Mouse (Mus musculus): Measurements from ENCODE around the gene Scml4. TPM values are rescaled to one million over a fixed set of nuclear protein-coding genes. Genes with fewer than 3 reads are reported as not detected.

The Scml4 gene
- polyA plus RNA-seq, 1 experiment = 2.3 TPM

- Histone ChIP-seq H3ac (ENCODE audit: control insufficient read depth, insufficient read length, low read depth) (no peak overlapping the region), H3K27me3 (ENCODE audit: control insufficient read depth, insufficient read depth, insufficient read length) (no peaks in the 10 kb centered on the region), H3K79me3 (ENCODE audit: low read depth) (no peaks in the 10 kb centered on the region), H3K36me3 (ENCODE audit: control insufficient read depth, insufficient read depth) (peaks cover 65% of the 10 kb centered on the region), H3K4me3 (ENCODE audit: insufficient read depth, poor library complexity, severe bottlenecking) (no peak overlapping the region), H3K79me2 (ENCODE audit: control insufficient read depth, insufficient read depth) (no peaks in the 10 kb centered on the region)
- TF ChIP-seq CEBPB (IDR thresholded peaks at IDR 0.05; ENCODE audit: low read depth) (no peak), CTCF (IDR thresholded peaks at IDR 0.05; ENCODE audit: control insufficient read depth, insufficient read depth, insufficient read length) (no peak), USF1 (IDR thresholded peaks at IDR 0.05; ENCODE audit: low read depth) (no peak), MYOD1 (IDR thresholded peaks at IDR 0.05; ENCODE audit: control insufficient read depth, insufficient read length, low read depth) (no peak), MAX (IDR thresholded peaks at IDR 0.05) (no peak), FOSL1 (IDR thresholded peaks at IDR 0.05; ENCODE audit: insufficient read depth, low read length, poor library complexity, severe bottlenecking) (no peak), MYOG (IDR thresholded peaks at IDR 0.05; ENCODE audit: control insufficient read depth, extremely low read depth, insufficient read length) (no peak)
Observed at GRCm38 (mm10) chr10:42833871-42834727, 26.1 kb upstream of the Scml4 start.

GRCm38 (mm10) chr10:42838106-42838505 lies 22.1 kb upstream of the Scml4 start:
- Histone ChIP-seq H3K27me3 (ENCODE audit: control insufficient read depth, insufficient read depth, insufficient read length) (no peaks in the 10 kb centered on the region), H3K4me3 (ENCODE audit: insufficient read depth, poor library complexity, severe bottlenecking) (no peak overlapping the region), H3K36me3 (ENCODE audit: control insufficient read depth, insufficient read depth) (peaks cover 27% of the 10 kb centered on the region), H3ac (ENCODE audit: control insufficient read depth, insufficient read length, low read depth) (no peak overlapping the region), H3K79me2 (ENCODE audit: control insufficient read depth, insufficient read depth) (no peaks in the 10 kb centered on the region), H3K79me3 (ENCODE audit: low read depth) (no peaks in the 10 kb centered on the region)
- no peak for TF ChIP-seq MYOG (IDR thresholded peaks at IDR 0.05; ENCODE audit: control insufficient read depth, extremely low read depth, insufficient read length)
- TF ChIP-seq MAX (IDR thresholded peaks at IDR 0.05) = no peak
- TF ChIP-seq CTCF (IDR thresholded peaks at IDR 0.05; ENCODE audit: control insufficient read depth, insufficient read depth, insufficient read length) = no peak
- no peak for TF ChIP-seq CEBPB (IDR thresholded peaks at IDR 0.05; ENCODE audit: low read depth)
- TF ChIP-seq USF1 (IDR thresholded peaks at IDR 0.05; ENCODE audit: low read depth) = no peak
- TF ChIP-seq MYOD1 (IDR thresholded peaks at IDR 0.05; ENCODE audit: control insufficient read depth, insufficient read length, low read depth) = no peak
- no peak for TF ChIP-seq FOSL1 (IDR thresholded peaks at IDR 0.05; ENCODE audit: insufficient read depth, low read length, poor library complexity, severe bottlenecking)

GRCm38 (mm10) chr10:42838736-42839135 lies 21.4 kb upstream of the Scml4 start:
- Histone ChIP-seq H3ac (ENCODE audit: control insufficient read depth, insufficient read length, low read depth) (no peak overlapping the region), H3K27me3 (ENCODE audit: control insufficient read depth, insufficient read depth, insufficient read length) (no peaks in the 10 kb centered on the region), H3K4me3 (ENCODE audit: insufficient read depth, poor library complexity, severe bottlenecking) (no peak overlapping the region), H3K79me3 (ENCODE audit: low read depth) (no peaks in the 10 kb centered on the region), H3K79me2 (ENCODE audit: control insufficient read depth, insufficient read depth) (no peaks in the 10 kb centered on the region), H3K36me3 (ENCODE audit: control insufficient read depth, insufficient read depth) (peaks cover 21% of the 10 kb centered on the region)
- TF ChIP-seq CEBPB (IDR thresholded peaks at IDR 0.05; ENCODE audit: low read depth) (no peak), MYOG (IDR thresholded peaks at IDR 0.05; ENCODE audit: control insufficient read depth, extremely low read depth, insufficient read length) (no peak), USF1 (IDR thresholded peaks at IDR 0.05; ENCODE audit: low read depth) (no peak), CTCF (IDR thresholded peaks at IDR 0.05; ENCODE audit: control insufficient read depth, insufficient read depth, insufficient read length) (no peak), MYOD1 (IDR thresholded peaks at IDR 0.05; ENCODE audit: control insufficient read depth, insufficient read length, low read depth) (no peak)

GRCm38 (mm10) chr10:42840036-42840435 lies 20.1 kb upstream of the Scml4 start:
- H3K79me3 ChIP-seq (ENCODE audit: low read depth) = no peaks in the 10 kb centered on the region
- TF ChIP-seq CTCF (IDR thresholded peaks at IDR 0.05; ENCODE audit: control insufficient read depth, insufficient read depth, insufficient read length) = no peak
- TF ChIP-seq MYOD1 (IDR thresholded peaks at IDR 0.05; ENCODE audit: control insufficient read depth, insufficient read length, low read depth) = no peak
- no peak for TF ChIP-seq CEBPB (IDR thresholded peaks at IDR 0.05; ENCODE audit: low read depth)
- TF ChIP-seq MAX (IDR thresholded peaks at IDR 0.05) = no peak
- TF ChIP-seq MYOG (IDR thresholded peaks at IDR 0.05; ENCODE audit: control insufficient read depth, extremely low read depth, insufficient read length) = no peak
- no peak for TF ChIP-seq FOSL1 (IDR thresholded peaks at IDR 0.05; ENCODE audit: insufficient read depth, low read length, poor library complexity, severe bottlenecking)
- no peak for TF ChIP-seq USF1 (IDR thresholded peaks at IDR 0.05; ENCODE audit: low read depth)
- H3K27me3 ChIP-seq (ENCODE audit: control insufficient read depth, insufficient read depth, insufficient read length) = no peaks in the 10 kb centered on the region
- no peak overlapping the region for H3K4me3 ChIP-seq (ENCODE audit: insufficient read depth, poor library complexity, severe bottlenecking)
- H3K36me3 ChIP-seq (ENCODE audit: control insufficient read depth, insufficient read depth) = peaks cover 12% of the 10 kb centered on the region
- no peaks in the 10 kb centered on the region for H3K79me2 ChIP-seq (ENCODE audit: control insufficient read depth, insufficient read depth)
- H3ac ChIP-seq (ENCODE audit: control insufficient read depth, insufficient read length, low read depth) = no peak overlapping the region

GRCm38 (mm10) chr10:42841531-42842195 lies 18.5 kb upstream of the Scml4 start:
- Histone ChIP-seq H3K79me2 (ENCODE audit: control insufficient read depth, insufficient read depth) (no peaks in the 10 kb centered on the region), H3K4me3 (ENCODE audit: insufficient read depth, poor library complexity, severe bottlenecking) (no peak overlapping the region), H3K27me3 (ENCODE audit: control insufficient read depth, insufficient read depth, insufficient read length) (no peaks in the 10 kb centered on the region), H3ac (ENCODE audit: control insufficient read depth, insufficient read length, low read depth) (no peak overlapping the region), H3K36me3 (ENCODE audit: control insufficient read depth, insufficient read depth) (peaks cover 5% of the 10 kb centered on the region), H3K79me3 (ENCODE audit: low read depth) (no peaks in the 10 kb centered on the region)
- TF ChIP-seq FOSL1 (IDR thresholded peaks at IDR 0.05; ENCODE audit: insufficient read depth, low read length, poor library complexity, severe bottlenecking) = no peak
- TF ChIP-seq MYOG (IDR thresholded peaks at IDR 0.05; ENCODE audit: control insufficient read depth, extremely low read depth, insufficient read length) = no peak
- no peak for TF ChIP-seq USF1 (IDR thresholded peaks at IDR 0.05; ENCODE audit: low read depth)
- TF ChIP-seq CTCF (IDR thresholded peaks at IDR 0.05; ENCODE audit: control insufficient read depth, insufficient read depth, insufficient read length) = peak; percentile 17
- TF ChIP-seq MAX (IDR thresholded peaks at IDR 0.05) = no peak
- no peak for TF ChIP-seq MYOD1 (IDR thresholded peaks at IDR 0.05; ENCODE audit: control insufficient read depth, insufficient read length, low read depth)

Data from C2C12 (cell line).